Mouse (Mus musculus) hindbrain, embryonic 14.5 days (tissue): ENCODE data around the gene Map7d2. TPM values are rescaled to one million over a fixed set of nuclear protein-coding genes. Genes with fewer than 3 reads are reported as not detected.
A peak's percentile ranks its signal among the peaks of the same experiment; 100 is the strongest.
"Not testable (repeated sequence)": the region's sequence is repeated elsewhere in the genome, so short reads cannot be mapped to it uniquely, and the experiment has no call there.

Source experiments
- ATAC-seq: fragments of 200-750 bp; cut with Nextera tagmentation; 2 replicates; pipeline ENCODE4 v1.8.0; 2017; ENCODE audit warnings: moderate number of reproducible peaks, mild to moderate bottlenecking, moderate TSS enrichment, moderate library complexity; ENCODE audit not compliant: low FRiP score
- DNase-seq: peaks from one replicate; pipeline ENCODE4 v3.0.0-alpha.2; 2015; ENCODE audit warnings: low spot score
- H3K27ac ChIP-seq: fragments of 300-500 bp; sonication (generic); 2 replicates; pipeline ENCODE4 v1.5.1; 2014; ENCODE audit warnings: mild to moderate bottlenecking, moderate library complexity
- H3K27me3 ChIP-seq: fragments of 300-500 bp; sonication (generic); 2 replicates; pipeline ENCODE4 v1.6.1; 2014; ENCODE audit warnings: mild to moderate bottlenecking, low read length, mixed read lengths; ENCODE audit not compliant: control insufficient read depth, insufficient read depth
- H3K36me3 ChIP-seq: fragments of 300-500 bp; sonication (generic); replicated peaks from 2 replicates; pipeline ENCODE4 v1.6.1; 2014; ENCODE audit not compliant: control insufficient read depth, insufficient read depth
- H3K4me1 ChIP-seq: fragments of 300-500 bp; sonication (generic); replicated peaks from 2 replicates; pipeline ENCODE4 v1.6.1; 2014; ENCODE audit warnings: antibody characterized with exemption, low read length, mixed read lengths; ENCODE audit not compliant: control insufficient read depth, insufficient read depth
- H3K4me2 ChIP-seq: fragments of 300-500 bp; sonication (generic); replicated peaks from 2 replicates; pipeline ENCODE4 v1.6.1; 2014; ENCODE audit warnings: mild to moderate bottlenecking, moderate library complexity
- H3K4me3 ChIP-seq: fragments of 300-500 bp; sonication (generic); replicated peaks from 2 replicates; pipeline ENCODE4 v1.5.1; 2014; ENCODE audit warnings: mild to moderate bottlenecking, low read length
- H3K9ac ChIP-seq: fragments of 300-500 bp; sonication (generic); 2 replicates; pipeline ENCODE4 v1.6.1; 2014
- H3K9me3 ChIP-seq: fragments of 300-500 bp; sonication (generic); 2 replicates; pipeline ENCODE4 v1.6.1; 2016; ENCODE audit warnings: low read length; ENCODE audit not compliant: control insufficient read depth
- WGBS: fragments of 180-500 bp; shearing (Covaris S2); extraction: QIAGEN DNeasy Blood & Tissue Kit; methylation state at CpG from one replicate; pipeline ENCODE4 v1.1.7; 2014; 5-methylcytosine and 5-hydroxymethylcytosine counted together
- polyA plus RNA-seq: library from polyadenylated mRNA; unstranded; fragments of >200 nt; fragmentation: Nextera tagmentation; extraction: Ambion mirVana; gene quantifications from 2 replicates; pipeline ENCODE4 v1.2.1, GENCODE M21; 2014

The Map7d2 gene
- polyA plus RNA-seq, 1 experiment from 2014 or later = 38.2 TPM

DNA sequence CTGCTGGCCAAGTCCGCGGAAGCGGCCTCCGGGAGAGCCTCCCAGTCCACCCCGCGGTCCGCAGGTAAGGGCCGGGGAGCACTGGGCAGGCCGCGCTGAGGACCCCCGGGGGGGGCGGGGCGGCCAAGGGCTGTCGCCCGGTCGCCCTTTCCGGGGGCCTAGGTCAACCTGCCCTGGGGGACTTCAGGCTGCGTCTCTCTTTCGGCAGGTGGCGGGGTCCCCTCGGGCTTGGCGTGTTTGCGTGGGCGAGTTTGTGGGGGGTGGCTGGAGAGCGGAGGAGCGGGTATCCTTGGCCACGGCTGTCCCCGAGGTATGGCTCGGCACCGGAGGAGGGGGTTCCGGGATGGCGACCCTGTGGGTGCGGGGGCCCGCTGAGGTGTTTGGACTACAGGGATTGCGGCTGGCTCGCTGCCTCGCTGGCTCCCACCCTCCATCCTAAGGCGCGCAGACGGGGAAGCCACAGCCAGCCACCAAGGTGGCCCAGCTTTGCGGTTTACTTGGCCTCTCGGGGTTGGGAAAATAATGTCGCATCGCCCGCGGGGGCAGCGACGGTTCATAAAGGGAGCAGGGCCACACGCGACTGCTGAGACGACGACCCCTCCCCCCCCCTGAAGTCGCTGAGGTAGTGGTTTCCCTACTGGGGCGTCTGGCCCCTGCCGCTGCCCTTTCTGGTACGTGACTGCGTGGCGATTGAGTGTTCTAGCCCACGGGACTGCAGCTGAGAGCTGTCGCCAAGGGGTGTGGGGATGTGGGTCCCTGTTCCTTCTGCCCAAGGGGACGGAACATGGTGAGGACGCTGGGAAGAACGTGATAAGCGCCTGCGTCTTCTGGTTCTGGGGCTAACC, 679 bp downstream of the Map7d2 start:
- Histone ChIP-seq H3K27me3 (no peaks in the 10 kb centered on the region), H3K27ac (peak overlapping the region; percentile 59), H3K36me3 (no peaks in the 10 kb centered on the region), H3K4me2 (peak overlapping the region; percentile 60), H3K9ac (peak overlapping the region; percentile 65), H3K4me3 (peak overlapping the region; percentile 62), H3K4me1 (no peaks in the 10 kb centered on the region), H3K9me3 (no peaks in the 10 kb centered on the region)
- DNase-seq = no peak
- ATAC-seq = peak; percentile 75
- WGBS = 12% methylated on average over 48 of the region's 65 CpGs

DNA sequence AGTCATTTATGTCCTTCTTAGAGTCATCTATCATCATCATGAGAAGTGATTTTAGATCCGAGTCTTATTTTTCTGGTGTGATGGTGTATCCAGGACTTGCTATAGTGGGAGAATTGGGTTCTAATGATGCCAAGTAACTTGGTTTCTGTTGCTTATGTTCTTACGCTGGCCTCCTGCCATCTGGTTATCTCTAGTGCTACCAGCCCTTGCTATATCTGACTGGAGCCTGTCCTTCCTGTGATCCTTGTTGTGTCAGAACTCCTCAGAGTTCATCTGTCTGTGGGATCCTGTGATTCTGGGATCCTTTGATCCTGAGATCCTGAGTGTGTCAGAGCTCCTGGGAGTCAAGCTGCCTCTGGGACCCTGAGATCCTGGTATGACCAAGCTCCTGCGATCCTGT, 16.1 kb downstream of the Map7d2 start:
- not testable (repeated sequence) for H3K9me3 ChIP-seq, H3K27ac ChIP-seq, H3K27me3 ChIP-seq, H3K36me3 ChIP-seq, H3K4me2 ChIP-seq, DNase-seq, H3K9ac ChIP-seq, H3K4me1 ChIP-seq, H3K4me3 ChIP-seq, ATAC-seq
- 92% methylated on average over 3 of the region's 3 CpGs for WGBS

DNA sequence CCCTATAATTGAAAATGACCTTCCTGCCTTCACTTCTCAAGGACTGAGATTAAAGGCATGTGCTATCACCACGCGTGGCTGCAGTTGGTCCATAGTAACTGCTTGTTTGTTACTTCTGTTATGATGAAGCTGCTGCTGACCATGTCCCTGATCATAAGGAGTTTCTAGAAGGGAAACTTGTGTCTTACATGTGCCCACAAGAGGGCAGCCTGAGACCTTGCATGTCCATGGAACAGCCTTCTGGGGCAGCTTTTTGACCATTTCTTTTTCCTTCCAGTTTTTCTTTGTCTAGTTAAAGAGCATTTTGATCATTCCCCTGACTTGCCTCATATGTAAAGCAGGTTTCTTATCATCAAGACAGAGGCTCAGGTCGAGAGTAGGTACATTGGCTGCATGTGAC, 27.8 kb downstream of the Map7d2 start:
- Histone ChIP-seq H3K9ac (no peak overlapping the region), H3K9me3 (no peaks in the 10 kb centered on the region), H3K4me1 (no peaks in the 10 kb centered on the region), H3K4me2 (no peak overlapping the region), H3K36me3 (no peaks in the 10 kb centered on the region), H3K27ac (no peak overlapping the region), H3K4me3 (no peak overlapping the region), H3K27me3 (no peaks in the 10 kb centered on the region)
- ATAC-seq = no peak
- 29% methylated on average over 3 of the region's 3 CpGs for WGBS
- peak; percentile 58 for DNase-seq

DNA sequence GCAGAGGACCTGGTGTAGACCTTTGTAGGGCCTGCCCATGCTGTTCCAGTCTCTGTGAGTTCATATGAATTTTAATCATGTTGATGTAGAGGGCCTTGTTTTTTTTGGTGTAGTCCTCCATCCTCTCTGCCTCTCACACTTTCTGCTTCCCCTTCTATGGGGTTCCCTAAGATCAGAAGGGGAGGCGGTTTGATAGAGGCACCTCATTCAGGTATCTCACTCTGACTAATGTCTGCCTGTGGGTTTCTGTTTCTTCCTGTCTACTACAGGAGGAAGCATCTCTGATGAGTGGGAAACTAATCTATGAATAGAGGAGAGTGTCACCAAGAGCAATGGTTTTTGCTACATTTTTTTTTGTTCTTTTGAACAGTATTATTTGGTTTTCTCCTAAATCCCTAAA, 32.8 kb downstream of the Map7d2 start:
- no peaks in the 10 kb centered on the region for H3K27me3 ChIP-seq
- 86% methylated on average over 1 of the region's 1 CpGs for WGBS
- no peak overlapping the region for H3K9ac ChIP-seq
- ATAC-seq (no peak), DNase-seq (no peak)
- H3K27ac ChIP-seq = no peak overlapping the region
- H3K4me3 ChIP-seq = no peak overlapping the region
- H3K4me2 ChIP-seq = no peak overlapping the region
- no peaks in the 10 kb centered on the region for H3K36me3 ChIP-seq
- no peaks in the 10 kb centered on the region for H3K9me3 ChIP-seq
- no peaks in the 10 kb centered on the region for H3K4me1 ChIP-seq

DNA sequence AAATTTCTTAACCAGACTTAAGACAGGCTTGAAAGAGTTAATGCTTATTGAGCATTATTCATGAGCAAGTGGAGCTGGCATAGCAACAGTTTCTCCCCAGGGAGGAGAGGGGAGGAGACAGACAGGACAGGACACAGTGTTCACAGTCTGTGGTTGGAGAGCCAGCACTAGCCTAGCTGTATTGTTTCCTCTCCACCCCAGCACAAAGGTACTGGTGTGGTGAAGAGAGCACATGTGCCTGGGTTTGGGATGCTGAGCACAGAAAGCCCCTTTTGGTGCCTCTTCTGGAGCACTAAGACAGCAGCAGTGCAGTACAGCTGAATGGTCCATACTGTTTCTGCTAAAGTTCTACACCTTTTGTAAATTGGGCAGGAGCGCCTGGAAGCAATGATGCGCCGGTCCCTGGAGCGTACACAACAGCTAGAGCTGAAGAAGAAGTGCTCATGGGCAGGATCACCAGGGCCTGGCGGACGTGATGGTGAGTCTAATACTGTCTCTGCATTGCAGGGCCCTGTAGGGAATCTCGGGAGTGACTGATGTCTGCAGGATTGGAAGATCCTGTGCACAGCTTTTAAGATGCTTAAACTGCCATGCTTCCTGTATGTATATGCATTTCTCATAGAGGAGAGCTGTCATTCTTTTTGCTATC, 44.8 kb downstream of the Map7d2 start:
- H3K36me3 ChIP-seq = no peaks in the 10 kb centered on the region
- no peaks in the 10 kb centered on the region for H3K9me3 ChIP-seq
- peaks cover 8% of the 10 kb centered on the region; the same call in 1 of the 2 replicates for H3K27me3 ChIP-seq
- no peak overlapping the region for H3K9ac ChIP-seq
- WGBS = 25% methylated on average over 7 of the region's 7 CpGs
- peak; percentile 75; the same call in 1 of the 2 replicates for ATAC-seq
- 0 out of 2 replicates have a peak overlapping the region, but pooled peaks have one; percentile 38 for H3K27ac ChIP-seq
- 0 out of 2 replicates have a peak, but pooled peaks cover 4% of the 10 kb centered on the region for H3K4me1 ChIP-seq
- peak overlapping the region; percentile 12 for H3K4me3 ChIP-seq
- no peak for DNase-seq
- H3K4me2 ChIP-seq = peak overlapping the region; percentile 40

DNA sequence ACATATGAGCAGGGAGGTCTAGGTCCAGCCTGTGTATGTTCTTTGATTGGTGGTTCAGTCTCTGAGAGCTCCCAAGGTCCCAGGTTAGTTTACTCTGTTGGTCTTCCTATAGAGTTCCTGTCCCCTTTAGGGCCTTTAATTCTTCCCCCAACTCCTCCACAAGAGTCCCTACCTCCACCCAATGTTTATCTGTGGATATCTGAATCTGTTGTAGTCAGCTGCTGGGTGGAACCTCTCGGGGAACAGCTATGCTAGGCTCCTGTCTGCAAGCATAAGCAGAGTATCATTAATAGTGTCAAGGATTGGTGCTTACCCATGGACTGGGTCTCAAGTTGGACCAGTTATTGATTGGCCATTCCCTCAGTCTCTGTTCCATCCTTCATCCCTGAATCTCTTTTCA, 60.4 kb downstream of the Map7d2 start:
- no peak overlapping the region for H3K27ac ChIP-seq
- H3K4me1 ChIP-seq = no peaks in the 10 kb centered on the region
- no peak overlapping the region for H3K9ac ChIP-seq
- no peak for DNase-seq
- H3K4me2 ChIP-seq = no peak overlapping the region
- no peaks in the 10 kb centered on the region for H3K27me3 ChIP-seq
- H3K4me3 ChIP-seq = no peak overlapping the region
- WGBS = 95% methylated on average over 1 of the region's 1 CpGs
- no peak for ATAC-seq
- H3K36me3 ChIP-seq = peaks cover 7% of the 10 kb centered on the region
- H3K9me3 ChIP-seq = no peaks in the 10 kb centered on the region

DNA sequence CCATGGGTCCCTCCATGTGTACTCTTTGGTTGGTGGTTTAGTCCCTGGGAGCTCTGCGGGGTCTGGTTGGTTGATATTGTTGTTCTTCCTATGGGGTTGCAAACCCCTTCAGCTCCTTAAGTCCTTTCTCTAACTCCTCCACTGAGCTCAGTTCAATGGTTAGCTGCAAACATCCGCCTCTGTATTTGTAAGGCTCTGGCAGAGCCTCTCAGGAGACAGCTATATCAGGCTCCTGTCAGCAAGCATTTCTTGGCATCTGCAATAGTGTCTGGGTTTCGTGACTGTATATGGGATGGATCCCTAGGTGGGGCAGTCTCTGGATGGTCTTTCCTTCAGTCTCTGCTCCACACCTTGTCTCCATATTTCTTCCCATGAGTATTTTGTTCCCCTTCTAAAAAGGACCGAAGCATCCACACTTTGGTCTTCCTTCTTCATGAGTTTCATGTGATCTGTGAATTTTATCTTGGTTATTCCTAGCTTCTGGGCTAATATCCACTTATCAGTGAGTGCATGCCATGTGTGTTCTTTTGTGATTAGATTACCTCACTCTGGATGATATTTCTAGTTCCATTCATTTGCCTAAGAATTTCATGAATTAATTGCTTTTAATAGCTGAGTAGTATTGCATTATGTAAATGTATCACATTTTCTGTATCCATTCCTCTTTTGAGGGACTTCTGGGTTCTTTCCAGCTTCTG, 64.0 kb downstream of the Map7d2 start:
- not testable (repeated sequence) for ATAC-seq, H3K4me3 ChIP-seq, H3K4me2 ChIP-seq, H3K4me1 ChIP-seq, DNase-seq, H3K9ac ChIP-seq, H3K9me3 ChIP-seq, H3K27me3 ChIP-seq, H3K27ac ChIP-seq
- peaks cover 11% of the 10 kb centered on the region; the same call in 1 of the 2 replicates for H3K36me3 ChIP-seq
- WGBS = 84% methylated on average over 4 of the region's 4 CpGs

DNA sequence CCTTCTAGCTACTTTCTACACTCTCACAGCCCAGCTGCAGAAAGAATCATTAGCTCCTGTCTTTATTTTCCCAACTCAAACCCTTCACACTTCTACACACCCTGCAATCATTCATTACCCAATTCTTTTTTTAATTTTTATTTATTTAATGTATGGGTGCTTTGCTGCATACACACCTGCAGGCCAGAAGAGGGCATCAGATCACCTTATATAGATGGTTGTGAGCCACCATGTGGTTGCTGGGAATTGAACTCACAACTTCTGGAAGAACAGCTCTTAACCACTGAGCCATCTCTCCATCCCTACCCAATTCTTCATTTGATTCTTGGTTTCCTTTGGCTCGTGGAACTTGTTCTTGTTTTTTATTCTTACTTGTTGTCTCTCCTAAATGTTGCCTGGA, 69.9 kb downstream of the Map7d2 start:
- no peaks in the 10 kb centered on the region for H3K4me1 ChIP-seq
- WGBS = 94% methylated on average over 1 of the region's 1 CpGs
- peaks cover 11% of the 10 kb centered on the region; the same call in 1 of the 2 replicates for H3K36me3 ChIP-seq
- H3K27me3 ChIP-seq = no peaks in the 10 kb centered on the region
- no peak overlapping the region for H3K27ac ChIP-seq
- H3K9ac ChIP-seq = no peak overlapping the region
- ATAC-seq (no peak), DNase-seq (no peak)
- H3K9me3 ChIP-seq = no peaks in the 10 kb centered on the region
- H3K4me3 ChIP-seq = no peak overlapping the region
- no peak overlapping the region for H3K4me2 ChIP-seq

DNA sequence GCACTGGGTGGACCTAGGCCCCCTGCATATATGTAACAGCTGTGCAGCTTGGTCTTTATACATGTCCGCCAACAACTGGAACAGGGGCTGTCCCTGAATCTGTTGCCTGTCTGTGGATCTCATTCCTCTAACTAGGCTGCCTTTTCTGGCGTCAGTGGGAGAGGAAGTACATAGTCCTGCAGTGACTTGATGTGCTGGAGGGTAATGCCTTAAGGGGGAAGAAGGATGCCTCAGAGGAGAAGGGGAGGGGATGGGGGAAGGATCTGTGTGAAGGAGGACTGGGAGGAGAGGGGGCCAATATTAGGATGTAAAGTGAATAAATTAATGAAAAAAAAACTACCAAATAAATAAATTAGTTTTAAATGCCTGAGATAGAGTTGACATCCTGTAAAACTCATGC, 88.8 kb downstream of the Map7d2 start:
- Histone ChIP-seq H3K4me3 (no peak overlapping the region), H3K4me2 (no peak overlapping the region), H3K36me3 (no peaks in the 10 kb centered on the region), H3K27me3 (no peaks in the 10 kb centered on the region), H3K4me1 (no peaks in the 10 kb centered on the region), H3K27ac (no peak overlapping the region), H3K9me3 (no peaks in the 10 kb centered on the region), H3K9ac (no peak overlapping the region)
- ATAC-seq (no peak), DNase-seq (no peak)
- 55% methylated on average over 2 of the region's 2 CpGs for WGBS
